ENCODE assay signal across 8 mouse cellular contexts in genomic region chr6:4601297-4601931, GRCm38 (mm10). TPM values are rescaled to one million over a fixed set of nuclear protein-coding genes. Genes with fewer than 3 reads are reported as not detected.
DNase-seq lines count a peak whose midpoint lies in the region; ATAC-seq lines count a peak whose summit lies in the region.

No protein-coding gene starts in this region.

- ATAC-seq in embryonic facial prominence, embryonic 13.5 days (ENCODE audit: insufficient number of reproducible peaks, insufficient read depth, low FRiP score, low TSS enrichment, low read depth), result peak; percentile 52; the same call in 1 of the 2 replicates
- peak; percentile 72 for ATAC-seq in heart, embryonic 15.5 days (replicated peaks; ENCODE audit: insufficient number of reproducible peaks, insufficient read depth, low FRiP score, low read depth)

- H3K27ac ChIP-seq in embryonic facial prominence, embryonic 13.5 days, result peak overlapping the region; percentile 97
- peak overlapping the region; percentile 97 for H3K27ac ChIP-seq in heart, embryonic 15.5 days

- H3K4me2 ChIP-seq in embryonic facial prominence, embryonic 13.5 days, result peak overlapping the region; percentile 90
- peak overlapping the region; percentile 93 for H3K4me2 ChIP-seq in heart, embryonic 15.5 days

- WGBS in embryonic facial prominence, embryonic 13.5 days, result 4% methylated on average over 49 of the region's 58 CpGs
- WGBS in heart, embryonic 15.5 days, result 6% methylated on average over 33 of the region's 58 CpGs

- DNase-seq in adrenal gland, adult (ENCODE audit: inconsistent age in 2 of 2, low spot score in 1 of 2), result peak; percentile 54 to 81
- no peak for DNase-seq in adrenal gland, postnatal 4 days (ENCODE audit: low spot score in 2 of 2)
- DNase-seq in adrenal gland, postnatal 25 days, result peak; percentile 35
- DNase-seq in kidney, postnatal 14 days, result peak; percentile 40
- DNase-seq in lung, postnatal 4 days, result peak; percentile 51 to 58
- DNase-seq in spleen, adult 12 weeks (ENCODE audit: low spot score), result peak; percentile 4

- peaks cover 19% of the 10 kb centered on the region for H3K4me1 ChIP-seq in embryonic facial prominence, embryonic 13.5 days
- peaks cover 14% of the 10 kb centered on the region for H3K4me1 ChIP-seq in heart, embryonic 15.5 days (replicated peaks)

- H3K9ac ChIP-seq in embryonic facial prominence, embryonic 13.5 days, result peak overlapping the region; percentile 98
- peak overlapping the region; percentile 95 for H3K9ac ChIP-seq in heart, embryonic 15.5 days

- peak overlapping the region; percentile 75 for H3K4me3 ChIP-seq in embryonic facial prominence, embryonic 13.5 days
- H3K4me3 ChIP-seq in heart, embryonic 15.5 days, result peak overlapping the region; percentile 92

- H3K27me3 ChIP-seq in embryonic facial prominence, embryonic 13.5 days, result no peaks in the 10 kb centered on the region
- H3K27me3 ChIP-seq in heart, embryonic 15.5 days, result no peaks in the 10 kb centered on the region

- no peaks in the 10 kb centered on the region for H3K36me3 ChIP-seq in embryonic facial prominence, embryonic 13.5 days
- no peaks in the 10 kb centered on the region for H3K36me3 ChIP-seq in heart, embryonic 15.5 days

- H3K9me3 ChIP-seq in embryonic facial prominence, embryonic 13.5 days, result no peaks in the 10 kb centered on the region
- H3K9me3 ChIP-seq in heart, embryonic 15.5 days (replicated peaks), result no peaks in the 10 kb centered on the region

RNA-seq across cellular contexts. Expression of gene Casd1, which starts 0.8 kb away (rescaled TPM):
- total RNA-seq in adrenal gland, postnatal 4 days (2021), result 10 to 100 TPM; 36.8 to 43.8 TPM
- total RNA-seq in adrenal gland, postnatal 25 days (2021), result 39.9 and 41.9 TPM in 2 replicates
- 36.4 and 37.4 TPM in 2 replicates for polyA plus RNA-seq in embryonic facial prominence, embryonic 13.5 days (2015; fragmentation: Nextera tagmentation; extraction: Ambion mirVana)
- polyA plus RNA-seq in heart, embryonic 15.5 days (2015; fragmentation: Nextera tagmentation; extraction: Ambion mirVana), result 24.3 and 27.3 TPM in 2 replicates

Comparison
In these comparisons a context has a peak if more than half of its experiments do, and no peak if none do; other contexts are left out.
1. DNase-seq: peak in adrenal gland, adult (2 of 2), adrenal gland, postnatal 25 days (single experiment), kidney, postnatal 14 days (single experiment), lung, postnatal 4 days (2 of 2) and spleen, adult 12 weeks (single experiment); none in adrenal gland, postnatal 4 days (0 of 2).